Mouse (Mus musculus) adrenal gland (tissue): ENCODE results near the gene Vmn1r221.
"Not testable (repeated sequence)": the region's sequence is repeated elsewhere in the genome, so short reads cannot be mapped to it uniquely, and the experiment has no call there.

Experiments used
- intact Hi-C: fragments of 180-260 bp; cut with DNase I; formaldehyde crosslinking; loops from one replicate; pipeline ENCODE4 v1.15.1; 2025
- long read RNA-seq, 2 experiments: library from polyadenylated mRNA; unstranded; transcript quantifications; one replicate each; pipeline ENCODE4 v2.0.0; 2020; ENCODE audit warnings: borderline replicate concordance in 1 of 2; ENCODE audit not compliant: insufficient replicate concordance in 1 of 2

Vmn1r221 gene
- long read RNA-seq, experiment 1 = 0 reads
- long read RNA-seq, experiment 2 = 0 reads

DNA sequence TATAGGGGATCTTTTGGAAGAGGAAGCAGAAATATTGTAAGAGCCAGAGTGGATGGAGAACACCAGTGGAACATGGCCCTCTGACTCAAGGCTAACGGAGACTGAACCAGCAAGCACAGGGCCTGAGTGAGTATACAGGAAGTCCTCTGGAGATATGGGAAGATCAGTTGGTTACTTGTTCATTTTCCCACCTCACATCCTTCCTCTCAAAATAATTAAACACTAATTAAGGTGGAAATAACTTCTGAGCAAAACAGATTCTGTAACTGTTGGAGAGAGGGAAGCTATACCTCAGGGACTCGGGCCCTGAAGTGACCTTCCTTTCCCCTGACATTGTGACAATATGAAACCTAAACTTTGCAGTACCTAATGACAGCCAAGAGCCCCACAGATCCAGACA is at the start of gene Vmn1r221:
Gene Vmn1r221, plus strand, starts transcription at position 301 of the 400 bp plus-strand sequence.
- intact Hi-C loops = not testable (repeated sequence)

DNA sequence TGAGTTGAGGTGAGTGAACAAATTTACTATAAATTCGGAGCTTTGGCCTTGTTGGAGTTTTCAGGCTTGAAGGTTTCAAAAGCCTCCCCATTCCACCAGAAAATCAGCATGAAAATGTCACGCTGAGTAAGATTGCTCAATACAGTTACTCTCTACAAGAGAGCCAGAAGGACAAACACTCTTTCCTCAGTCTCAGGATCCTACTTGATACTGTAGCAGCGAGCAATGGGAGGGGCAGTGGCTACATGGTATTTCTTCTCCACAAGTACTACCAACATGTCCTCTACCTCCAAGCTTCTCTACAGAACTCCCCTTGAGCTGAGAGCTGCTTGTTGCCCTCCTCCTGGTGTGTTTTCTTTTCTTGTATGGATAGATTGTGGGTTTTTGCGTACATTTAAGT is 47.5 kb upstream of the Vmn1r221 start:
- intact Hi-C loops = not testable (repeated sequence)

DNA sequence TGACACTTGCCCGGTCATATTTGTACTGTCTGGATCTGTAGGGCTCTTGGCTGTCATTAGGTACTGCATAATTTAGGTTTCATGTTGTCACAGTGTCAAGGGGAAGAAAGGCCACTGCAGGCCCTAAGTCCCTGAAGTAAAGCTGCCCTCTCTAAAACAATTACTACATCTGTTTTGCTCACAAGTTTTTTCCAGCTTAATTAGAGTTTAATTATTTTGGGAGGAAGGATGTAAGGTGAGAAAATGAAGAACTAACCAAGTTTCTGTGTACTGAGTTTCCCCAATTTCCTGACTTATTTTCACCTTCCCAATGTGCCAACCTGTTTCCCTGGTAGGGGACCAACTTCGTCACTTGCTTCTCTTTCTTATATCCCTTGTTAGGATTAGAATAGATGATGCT is 26.1 kb upstream of the Vmn1r221 start, which contains the start of gene Vmn1r220:
Gene Vmn1r220, minus strand, starts transcription at position 101 of the 400 bp plus-strand sequence.
- intact Hi-C loops = no loop called here

DNA sequence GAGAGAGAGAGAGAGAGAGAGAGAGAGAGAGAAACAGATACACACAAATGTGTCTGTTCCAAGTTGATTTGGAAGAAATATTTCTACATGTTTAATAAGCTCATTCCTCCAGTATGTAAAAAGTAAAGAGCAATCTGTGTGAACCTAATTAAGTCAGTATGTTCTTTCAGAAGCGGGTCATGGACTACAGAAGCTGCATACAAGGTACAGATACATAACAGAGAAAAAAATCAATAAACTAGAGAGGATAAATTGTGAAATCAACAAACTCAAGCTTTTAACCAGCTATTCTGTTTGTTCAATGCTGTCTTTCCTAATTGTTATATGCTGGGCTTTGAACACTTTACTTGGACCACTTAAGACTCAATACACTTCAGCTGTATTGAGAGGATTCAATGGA is 10.0 kb upstream of the Vmn1r221 start:
- intact Hi-C loops = not testable (repeated sequence)

DNA sequence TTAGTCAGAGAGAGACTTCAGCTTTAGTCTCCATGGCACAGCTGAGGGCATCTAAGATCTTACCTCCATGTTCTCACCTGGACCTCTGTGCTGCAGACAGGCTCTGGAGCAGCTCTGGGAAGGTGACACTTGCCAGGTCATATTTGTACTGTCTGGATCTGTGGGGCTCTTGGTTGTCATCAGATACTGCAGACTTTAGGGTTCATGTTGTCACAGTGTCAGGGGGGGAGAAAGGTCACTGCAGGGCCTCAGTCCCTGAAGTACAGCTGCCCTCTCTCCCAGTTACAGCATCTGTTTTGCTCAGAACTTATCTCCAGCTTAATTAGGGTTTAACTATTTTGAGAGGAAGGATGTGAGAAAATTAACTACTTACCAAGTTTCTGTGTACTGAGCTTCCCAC is 21.9 kb downstream of the Vmn1r221 start, which contains the start of gene Vmn1r222:
Gene Vmn1r222, minus strand, starts transcription at position 101 of the 400 bp plus-strand sequence.
- intact Hi-C loops = not testable (repeated sequence)

DNA sequence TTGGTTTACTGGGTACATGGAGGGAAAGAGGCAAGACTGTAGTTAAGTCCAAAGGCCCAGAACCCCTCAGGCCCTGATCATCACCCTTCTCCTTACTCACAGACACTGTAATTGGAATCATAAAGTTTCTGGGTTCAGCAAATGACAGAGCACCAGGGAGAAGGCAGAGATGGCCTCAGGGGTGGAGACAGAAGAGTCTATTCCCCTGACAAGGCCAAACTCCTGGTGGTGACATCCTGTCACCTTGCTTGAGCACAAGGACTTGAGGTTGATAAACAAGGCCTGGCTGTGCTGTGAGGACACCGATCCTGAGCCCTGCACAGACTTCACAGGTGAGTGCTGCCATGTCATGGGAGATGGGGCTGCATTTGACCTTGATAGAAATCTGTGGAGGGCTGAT is 32.9 kb downstream of the Vmn1r221 start, which contains the start of gene Vmn1r223:
Gene Vmn1r223, plus strand, starts transcription at position 301 of the 400 bp plus-strand sequence.
- intact Hi-C loops = not testable (repeated sequence)

DNA sequence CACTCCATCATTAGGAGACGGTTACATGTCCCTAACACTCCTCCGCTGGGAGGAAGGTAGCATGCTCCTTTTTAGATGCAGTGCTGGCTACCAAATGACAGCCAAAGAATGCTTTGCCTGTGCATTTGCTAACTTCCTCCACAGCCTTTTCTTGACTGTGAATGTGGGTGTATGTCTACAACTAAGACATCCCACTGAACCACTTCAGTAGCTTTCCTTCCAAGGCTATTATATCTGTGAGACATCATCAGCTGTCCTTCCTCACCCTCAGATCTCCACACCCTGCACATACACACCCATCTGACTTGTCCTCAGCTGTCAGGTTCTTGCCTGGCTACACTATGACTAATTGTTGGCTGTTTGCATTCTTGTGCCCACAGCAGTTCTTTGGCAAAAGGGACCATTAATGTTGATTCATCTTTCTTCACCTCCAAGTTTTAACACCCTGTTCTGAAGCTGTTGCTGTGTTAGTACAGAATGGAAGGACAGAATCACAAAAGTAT is 44.7 kb downstream of the Vmn1r221 start:
- intact Hi-C loops = no loop called here

DNA sequence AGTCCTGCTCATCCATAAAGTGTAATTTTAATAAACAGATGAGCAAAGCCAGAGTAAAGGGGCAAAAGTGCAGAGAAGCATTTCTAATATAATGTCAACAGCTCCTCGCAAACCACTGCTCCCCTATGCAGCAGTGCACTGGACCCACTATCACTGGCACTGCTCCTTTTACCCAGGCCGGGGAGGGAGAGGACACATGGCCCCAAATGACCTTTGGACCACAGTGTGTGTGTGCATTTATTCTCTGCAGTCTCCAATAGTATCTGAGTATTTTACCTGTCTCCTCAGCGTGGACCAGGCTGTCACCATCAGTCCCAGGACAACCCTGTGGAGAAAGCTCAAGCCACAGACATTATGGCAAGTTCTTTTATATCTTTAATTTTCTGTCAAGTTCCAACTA is 54.7 kb downstream of the Vmn1r221 start:
- intact Hi-C loops = not testable (repeated sequence)

DNA sequence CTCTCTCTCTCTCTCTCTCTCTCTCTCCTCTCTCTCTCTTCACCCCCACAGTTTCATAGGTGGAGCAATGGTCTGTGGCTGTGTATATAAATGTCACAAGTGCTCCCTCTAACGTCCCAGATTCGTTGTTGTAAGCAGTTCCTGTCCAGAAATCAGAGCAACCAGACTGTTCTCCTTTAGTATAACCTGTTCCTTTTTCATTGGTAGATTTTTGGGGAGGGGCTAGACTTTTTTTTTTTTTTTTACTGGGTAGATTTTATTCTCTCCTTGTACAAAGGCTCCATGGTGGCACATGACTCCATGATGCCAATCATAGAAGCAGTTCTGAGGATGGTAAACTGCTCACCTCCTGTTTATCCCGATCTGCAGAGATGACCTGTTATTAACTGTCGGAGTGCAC is 55.2 kb downstream of the Vmn1r221 start:
- intact Hi-C loops = not testable (repeated sequence)

DNA sequence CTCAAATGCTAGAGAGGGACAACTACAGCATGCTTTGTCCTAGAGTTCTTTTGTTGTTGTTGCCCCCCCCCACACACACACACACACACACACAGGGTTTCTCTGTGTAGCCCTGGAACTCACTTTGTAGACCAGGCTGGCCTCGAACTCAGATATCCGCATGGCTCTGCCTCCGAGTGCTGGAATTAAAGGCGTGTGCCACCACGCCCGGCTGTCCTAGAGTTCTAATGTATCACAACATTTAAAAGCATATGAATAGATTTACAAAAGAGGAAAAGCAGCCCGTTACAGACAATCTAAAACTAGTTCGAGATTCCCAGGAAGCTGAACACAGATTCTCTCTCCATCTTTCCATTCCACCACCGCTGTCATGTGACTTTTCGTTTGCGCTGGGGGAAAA is 55.8 kb downstream of the Vmn1r221 start:
- intact Hi-C loops = no loop called here

DNA sequence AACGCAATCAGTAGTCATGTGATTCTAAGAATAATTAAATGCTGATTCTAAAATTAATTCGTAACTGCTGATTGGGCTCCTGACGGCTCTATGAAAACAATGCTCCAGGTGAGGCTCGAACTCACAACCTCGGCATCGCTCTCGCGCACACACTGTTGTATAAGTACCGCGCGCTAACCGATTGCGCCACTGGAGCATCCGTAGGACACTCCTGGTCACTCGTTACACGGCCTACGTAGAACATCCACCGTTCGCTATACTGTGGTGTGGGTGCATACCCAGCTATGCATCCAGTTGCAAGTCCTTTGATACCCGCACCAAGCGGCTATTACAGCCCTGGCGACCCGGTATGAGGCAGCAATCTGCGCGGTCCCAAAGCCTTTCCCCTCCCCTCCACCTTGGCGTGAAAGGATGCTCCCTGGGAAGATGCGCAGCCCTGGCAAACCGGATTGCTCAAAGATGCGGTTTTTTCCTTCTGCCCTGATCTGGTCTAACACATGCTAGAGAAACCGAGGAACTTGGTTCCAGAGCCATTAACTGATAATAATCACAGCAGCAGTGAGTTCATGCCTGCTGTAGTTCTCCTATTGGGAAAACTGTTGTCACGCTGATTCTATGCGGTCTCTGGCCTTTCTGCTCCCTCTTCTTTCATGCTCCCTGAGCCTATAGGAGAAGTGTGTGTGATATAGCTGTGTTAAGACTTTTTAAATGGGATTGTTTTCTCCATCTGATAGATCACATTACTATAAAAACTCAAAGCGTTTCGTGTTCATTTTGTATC is 56.6 kb downstream of the Vmn1r221 start:
- intact Hi-C loops = no loop called here
